Mouse (Mus musculus) mature B cell (primary cell): ENCODE measurements around the gene 1700013G24Rik.
"Not testable (repeated sequence)": the region's sequence is repeated elsewhere in the genome, so short reads cannot be mapped to it uniquely, and the experiment has no call there.

Source experiments
- in situ Hi-C: fragments of 300-500 bp; cut with MboI; formaldehyde crosslinking; loops from 2 replicates; pipeline ENCODE4 v1.14.3; 2019

The 1700013G24Rik gene

GRCm38 (mm10) chr4:137453234-137453767, at the start of gene 1700013G24Rik:
TSS of gene 1700013G24Rik (plus strand) at chr4:137453284.
- in situ Hi-C loops: no loop called here

GRCm38 (mm10) chr4:137405571-137405970, 47.5 kb upstream of the 1700013G24Rik start:
- in situ Hi-C loops: no loop called here

- in situ Hi-C loops: no loop called here
Observed at GRCm38 (mm10) chr4:137409691-137410090, 43.4 kb upstream of the 1700013G24Rik start, which contains the start of gene Cela3a. TSS of gene Cela3a (minus strand) at chr4:137409791.

GRCm38 (mm10) chr4:137412185-137412709, 40.8 kb upstream of the 1700013G24Rik start:
- in situ Hi-C loops: not testable (repeated sequence)

GRCm38 (mm10) chr4:137414936-137415335, 38.1 kb upstream of the 1700013G24Rik start:
- in situ Hi-C loops: no loop called here

GRCm38 (mm10) chr4:137417712-137418564, 35.1 kb upstream of the 1700013G24Rik start:
- in situ Hi-C loops: no loop called here

- in situ Hi-C loops: no loop called here
Observed at GRCm38 (mm10) chr4:137430502-137430901, 22.6 kb upstream of the 1700013G24Rik start, which contains the start of gene Cela3b. TSS of gene Cela3b (minus strand) at chr4:137430540.

- in situ Hi-C loops: not testable (repeated sequence)
Observed at GRCm38 (mm10) chr4:137432700-137433550, 20.2 kb upstream of the 1700013G24Rik start.

GRCm38 (mm10) chr4:137436979-137437669, 16.0 kb upstream of the 1700013G24Rik start:
- in situ Hi-C loops: no loop called here

GRCm38 (mm10) chr4:137438842-137439241, 14.2 kb upstream of the 1700013G24Rik start:
- in situ Hi-C loops: no loop called here

- in situ Hi-C loops: no loop called here
Observed at GRCm38 (mm10) chr4:137441332-137441731, 11.8 kb upstream of the 1700013G24Rik start.

- in situ Hi-C loops: no loop called here
Observed at GRCm38 (mm10) chr4:137443625-137444024, 9.5 kb upstream of the 1700013G24Rik start.

- in situ Hi-C loops: no loop called here
Observed at GRCm38 (mm10) chr4:137445881-137446280, 7.2 kb upstream of the 1700013G24Rik start.

- in situ Hi-C loops: no loop called here
Observed at GRCm38 (mm10) chr4:137447363-137448196, 5.5 kb upstream of the 1700013G24Rik start.

- in situ Hi-C loops: no loop called here
Observed at GRCm38 (mm10) chr4:137448197-137448596, 4.9 kb upstream of the 1700013G24Rik start.

- in situ Hi-C loops: no loop called here
Observed at GRCm38 (mm10) chr4:137448641-137449040, 4.4 kb upstream of the 1700013G24Rik start.

GRCm38 (mm10) chr4:137449132-137449531, 4.0 kb upstream of the 1700013G24Rik start:
- in situ Hi-C loops: no loop called here

GRCm38 (mm10) chr4:137449715-137450114, 3.4 kb upstream of the 1700013G24Rik start:
- in situ Hi-C loops: no loop called here

- in situ Hi-C loops: no loop called here
Observed at GRCm38 (mm10) chr4:137452190-137452589, 894 bp upstream of the 1700013G24Rik start.

GRCm38 (mm10) chr4:137454582-137454981, 1.5 kb downstream of the 1700013G24Rik start:
- in situ Hi-C loops: no loop called here
